Mouse (Mus musculus): ENCODE measurements around the gene Plxna4. TPM values are rescaled to one million over a fixed set of nuclear protein-coding genes. Genes with fewer than 3 reads are reported as not detected.

Plxna4 gene
- total and polyA plus RNA-seq, 3 experiments, result not detected

GRCm38 (mm10) chr6:32482469-32482868, 105.5 kb downstream of the Plxna4 start:
- H3K79me2 ChIP-seq (replicated peaks; ENCODE audit: control insufficient read depth, extremely low read depth, insufficient read depth, poor library complexity, severe bottlenecking), result no peaks in the 10 kb centered on the region
- no peak overlapping the region for H3K4me3 ChIP-seq (replicated peaks in 1 of 3; ENCODE audit: low read depth in 2 of 3, low read length in 2 of 3, poor library complexity in 1 of 3)
- peaks cover 6 to 13% of the 10 kb centered on the region in 2 experiments for H3K4me1 ChIP-seq (ENCODE audit: control insufficient read depth in 1 of 2, insufficient read depth in 2 of 2)
- no peaks in the 10 kb centered on the region for H3K9me3 ChIP-seq (replicated peaks; ENCODE audit: low read length)
- peaks cover 5% of the 10 kb centered on the region for H3K27me3 ChIP-seq (replicated peaks)
- no peak overlapping the region for H3K4me2 ChIP-seq (ENCODE audit: insufficient read depth, low read depth, poor library complexity, severe bottlenecking)
- DNase-seq (ENCODE audit: extremely low read depth), result no peak
- no peak overlapping the region for H3K27ac ChIP-seq (ENCODE audit: insufficient read depth, low read depth)
- no peaks in the 10 kb centered on the region for H3K36me3 ChIP-seq (replicated peaks in 1 of 2; ENCODE audit: control insufficient read depth in 1 of 2, insufficient read depth in 1 of 2, low read length in 1 of 2)
- TF ChIP-seq PAX5 (IDR thresholded peaks at IDR 0.05; ENCODE audit: low read length) (no peak), RAD21 (IDR thresholded peaks at IDR 0.05; ENCODE audit: low read depth, low read length) (no peak), BHLHE40 (IDR thresholded peaks at IDR 0.05; ENCODE audit: low read depth, low read length) (no peak), USF1 (IDR thresholded peaks at IDR 0.05; ENCODE audit: low read depth, low read length) (no peak), EP300 (IDR thresholded peaks at IDR 0.05; ENCODE audit: low read length) (no peak), CTCF (conservative IDR thresholded peaks at IDR 0.05 in 1 of 2, IDR thresholded peaks at IDR 0.05 in 1 of 2; ENCODE audit: low read depth in 2 of 2, low read length in 2 of 2) (no peak), TCF12 (IDR thresholded peaks at IDR 0.05; ENCODE audit: low read depth, low read length) (no peak), MAX (IDR thresholded peaks at IDR 0.05; ENCODE audit: low read length) (no peak), E2F4 (IDR thresholded peaks at IDR 0.05; ENCODE audit: insufficient replicate concordance, low read depth, low read length) (no peak), JUN (IDR thresholded peaks at IDR 0.05; ENCODE audit: insufficient read depth, low read depth, low read length) (no peak), POLR2A (IDR thresholded peaks at IDR 0.05; ENCODE audit: low read depth, low read length) (no peak), CHD1 (IDR thresholded peaks at IDR 0.05; ENCODE audit: low read depth, low read length) (no peak), TBP (conservative IDR thresholded peaks at IDR 0.05; ENCODE audit: low read depth, low read length) (no peak), JUND (conservative IDR thresholded peaks at IDR 0.05; ENCODE audit: low read depth, low read length) (no peak), SIN3A (IDR thresholded peaks at IDR 0.05; ENCODE audit: low read length) (no peak), ELF1 (IDR thresholded peaks at IDR 0.05; ENCODE audit: low read depth, low read length) (no peak), NRF1 (IDR thresholded peaks at IDR 0.05; ENCODE audit: low read depth, low read length) (no peak)
- dilution Hi-C loops (cut with MboI; ENCODE audit: extremely low pct_ligation_motif_present, extremely low pct_unique_long_range_greater_than_20kb, low sequenced_read_pairs), result no loop called here
- no peak overlapping the region for H3K9ac ChIP-seq (ENCODE audit: insufficient read depth, low read depth)
- in situ Hi-C loops (cut with MboI; ENCODE audit: low pct_ligation_motif_present, low pct_unique_long_range_greater_than_20kb, low sequenced_read_pairs), result no loop called here

DNA sequence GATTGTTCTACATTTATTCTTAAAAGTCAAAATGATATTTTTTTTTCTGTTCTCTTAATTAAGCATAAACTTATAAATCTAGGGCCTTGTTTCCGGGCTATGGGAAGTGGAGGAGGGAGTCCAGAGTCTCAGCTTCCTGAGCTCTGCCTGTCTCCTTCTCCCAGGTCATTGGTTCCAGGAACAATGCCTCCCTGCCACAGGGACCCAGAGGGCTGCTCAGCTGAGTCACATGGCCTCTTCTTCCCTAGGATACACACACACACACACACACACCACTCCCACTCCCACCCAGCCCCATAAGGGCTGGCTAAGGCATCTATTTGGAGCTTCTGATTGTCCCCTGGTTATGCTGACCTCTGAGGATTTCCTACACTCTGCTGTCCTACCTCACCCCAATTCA, 107.3 kb downstream of the Plxna4 start:
- Histone ChIP-seq H3K4me3 (replicated peaks in 1 of 3; ENCODE audit: low read depth in 2 of 3, low read length in 2 of 3, poor library complexity in 1 of 3) (no peak overlapping the region), H3K4me1 (ENCODE audit: control insufficient read depth in 1 of 2, insufficient read depth in 2 of 2) (peaks cover 6 to 17% of the 10 kb centered on the region in 2 experiments)

More for the DNA sequence above, 107.3 kb downstream of the Plxna4 start:
- Histone ChIP-seq H3K9ac (ENCODE audit: insufficient read depth, low read depth) (no peak overlapping the region), H3K27ac (ENCODE audit: insufficient read depth, low read depth) (no peak overlapping the region), H3K79me2 (replicated peaks; ENCODE audit: control insufficient read depth, extremely low read depth, insufficient read depth, poor library complexity, severe bottlenecking) (no peaks in the 10 kb centered on the region), H3K9me3 (replicated peaks; ENCODE audit: low read length) (no peaks in the 10 kb centered on the region), H3K36me3 (replicated peaks in 1 of 2; ENCODE audit: control insufficient read depth in 1 of 2, insufficient read depth in 1 of 2, low read length in 1 of 2) (no peaks in the 10 kb centered on the region), H3K4me2 (ENCODE audit: insufficient read depth, low read depth, poor library complexity, severe bottlenecking) (no peak overlapping the region), H3K27me3 (replicated peaks) (peaks cover 3% of the 10 kb centered on the region)
- in situ Hi-C loops (cut with MboI; ENCODE audit: low pct_ligation_motif_present, low pct_unique_long_range_greater_than_20kb, low sequenced_read_pairs), result no loop called here
- dilution Hi-C loops (cut with MboI; ENCODE audit: extremely low pct_ligation_motif_present, extremely low pct_unique_long_range_greater_than_20kb, low sequenced_read_pairs), result no loop called here
- no peak for DNase-seq (ENCODE audit: extremely low read depth)
- TF ChIP-seq GABPA (IDR thresholded peaks at IDR 0.05; ENCODE audit: insufficient replicate concordance, low read depth, low read length), result no peak
- TF ChIP-seq POLR2A (IDR thresholded peaks at IDR 0.05; ENCODE audit: low read depth, low read length), result no peak
- TF ChIP-seq CTCF (conservative IDR thresholded peaks at IDR 0.05 in 1 of 2, IDR thresholded peaks at IDR 0.05 in 1 of 2; ENCODE audit: low read depth in 2 of 2, low read length in 2 of 2), result no peak
- TF ChIP-seq ZNF384 (IDR thresholded peaks at IDR 0.05; ENCODE audit: low read depth, low read length), result no peak
